Mouse (Mus musculus) cerebellum, postnatal 4 days (tissue): ENCODE measurements around the gene Spata32.
"Not testable (repeated sequence)": the region's sequence is repeated elsewhere in the genome, so short reads cannot be mapped to it uniquely, and the experiment has no call there.

Source experiments
- DNase-seq, 2 experiments: peaks; one replicate each; pipeline ENCODE4 v3.0.0; 2022; ENCODE audit warnings: low spot score in 2 of 2, mixed read lengths in 1 of 2

Spata32 gene

DNA sequence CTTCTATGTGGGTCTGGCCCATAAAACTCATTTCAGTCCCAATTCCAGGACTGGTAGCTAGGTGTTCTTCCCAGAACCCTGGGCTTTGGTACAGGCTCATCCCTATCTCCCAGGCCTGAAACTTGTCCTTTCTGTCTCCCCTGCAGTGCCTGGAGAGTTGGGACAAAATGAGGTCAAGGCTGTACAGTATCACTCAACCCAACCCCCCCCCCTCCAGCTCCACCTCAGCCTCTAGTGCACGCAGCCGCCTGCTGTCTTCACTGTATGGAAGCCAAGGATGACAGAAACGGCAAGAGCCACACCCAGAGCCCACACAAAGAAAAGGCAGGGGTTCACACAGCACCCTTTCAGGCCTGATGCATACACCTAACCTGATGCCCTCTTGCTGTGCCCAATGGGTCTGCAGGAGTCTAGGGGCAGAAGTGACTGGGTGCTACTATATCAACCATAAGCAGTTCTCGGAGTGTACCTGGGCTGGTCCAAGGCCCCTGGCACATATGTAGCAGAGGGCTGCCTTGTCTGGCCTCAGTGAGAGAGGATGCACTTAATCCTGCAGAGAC lies 28.6 kb upstream of the Spata32 start:
- no peak for DNase-seq

DNA sequence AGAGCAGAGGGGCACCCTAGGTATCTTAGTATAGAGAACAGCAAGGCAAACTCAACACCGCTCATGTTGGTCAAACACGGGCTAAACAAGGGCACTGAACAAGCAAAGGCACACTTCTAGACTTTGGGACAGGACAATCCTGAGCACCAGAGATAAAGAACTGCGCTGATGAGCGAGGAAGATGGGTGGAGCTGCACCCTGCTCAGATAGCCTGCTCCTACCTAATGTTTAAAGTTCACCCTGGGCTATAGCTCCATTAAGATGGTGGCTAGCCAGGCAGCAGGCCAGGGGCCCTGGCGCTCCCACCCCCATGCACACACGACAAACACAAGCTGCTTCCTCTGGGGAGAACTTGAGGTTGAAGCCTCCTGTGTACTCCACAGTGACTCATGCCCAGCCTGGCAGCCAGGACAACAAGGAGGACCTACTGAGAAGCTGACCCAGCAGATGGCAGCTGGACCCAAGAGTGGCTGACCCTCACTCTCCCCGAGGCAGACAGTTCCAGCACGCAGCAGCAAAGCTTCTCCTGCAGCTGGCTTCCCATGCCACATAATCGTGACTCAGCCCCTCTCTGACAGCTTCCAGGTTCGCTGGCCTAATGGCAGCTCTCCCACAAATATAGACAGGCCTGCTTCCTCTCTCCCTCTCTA lies 28.0 kb upstream of the Spata32 start:
- no peak for DNase-seq

DNA sequence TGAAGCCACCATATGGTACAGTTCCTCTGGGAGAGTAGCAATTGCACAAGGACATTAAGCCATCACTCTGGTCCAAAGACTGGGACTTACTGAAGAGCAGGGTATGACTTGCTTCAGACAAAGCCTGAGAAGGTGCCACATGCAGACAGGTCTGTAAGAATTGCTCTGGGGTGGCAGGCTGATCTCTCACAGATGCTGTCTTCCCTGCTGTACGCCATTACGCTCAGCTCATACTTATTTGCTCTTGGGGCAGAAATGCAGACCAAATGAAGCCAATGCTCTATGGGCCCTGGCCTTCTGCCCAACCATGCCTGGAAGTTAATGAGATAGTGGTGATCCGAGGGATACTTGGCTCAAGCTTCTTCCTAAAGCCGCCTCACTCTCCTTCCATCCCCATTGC lies 26.6 kb upstream of the Spata32 start:
- DNase-seq: peak in 1 of 2 experiments; percentile 81

DNA sequence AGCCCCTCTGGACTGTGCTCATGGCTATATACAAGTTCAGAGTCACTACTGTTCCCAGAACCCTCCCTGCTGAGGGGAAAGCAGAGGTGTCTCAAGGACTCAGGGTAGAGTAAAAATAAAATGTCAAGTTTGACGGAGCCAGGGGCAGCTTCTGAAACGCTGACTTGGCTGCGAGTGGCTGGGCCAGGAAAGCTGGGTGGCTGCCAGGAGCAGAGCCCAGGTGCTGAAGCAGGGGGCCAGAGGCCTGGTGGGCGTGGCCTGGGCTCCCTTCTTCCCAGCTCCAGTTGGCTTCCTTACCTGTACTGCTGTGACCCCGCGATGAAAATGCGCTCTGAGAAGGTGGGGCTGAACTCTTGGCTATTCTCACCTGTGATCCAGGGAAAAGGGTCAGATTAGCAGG lies 22.5 kb upstream of the Spata32 start:
- no peak for DNase-seq

DNA sequence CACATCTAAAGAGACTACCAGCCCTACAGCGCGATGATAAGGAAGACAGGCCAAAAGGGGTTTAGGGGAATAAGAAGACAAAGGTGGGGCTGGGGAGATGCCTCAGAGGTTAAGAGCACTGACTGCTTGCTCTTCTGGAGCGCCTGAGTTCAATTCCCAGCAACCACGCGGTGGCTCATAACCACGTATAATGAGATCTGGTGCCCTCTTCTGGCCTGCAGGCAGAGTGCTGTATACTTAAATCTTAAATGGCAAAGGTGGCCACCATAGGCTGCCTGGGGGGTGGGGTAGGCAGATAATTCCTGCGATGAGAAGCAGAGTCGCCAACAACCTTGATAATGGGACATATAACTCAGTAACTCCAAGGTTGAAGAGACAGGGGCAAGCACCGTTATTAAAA lies 19.5 kb upstream of the Spata32 start:
- DNase-seq: no peak

DNA sequence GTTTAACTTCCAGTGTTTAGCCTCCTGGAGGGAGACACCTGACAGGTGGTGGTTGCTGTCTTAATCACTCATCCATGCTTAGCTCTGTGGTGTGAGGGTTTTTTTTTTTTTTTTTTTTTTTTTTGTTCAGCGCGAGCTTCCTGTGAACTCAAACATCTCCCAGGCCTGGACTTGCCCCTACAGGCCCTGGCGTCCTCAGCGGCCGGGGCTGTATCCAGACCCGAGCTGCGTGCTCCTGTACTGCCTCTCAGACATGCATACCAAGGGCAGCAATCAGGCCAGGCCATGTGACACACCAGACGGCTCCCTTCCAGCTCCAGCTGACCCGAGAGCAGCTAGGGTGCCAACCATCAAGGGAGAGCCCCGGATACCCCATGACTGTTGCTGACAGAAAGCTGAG lies 18.7 kb upstream of the Spata32 start:
- no peak for DNase-seq

DNA sequence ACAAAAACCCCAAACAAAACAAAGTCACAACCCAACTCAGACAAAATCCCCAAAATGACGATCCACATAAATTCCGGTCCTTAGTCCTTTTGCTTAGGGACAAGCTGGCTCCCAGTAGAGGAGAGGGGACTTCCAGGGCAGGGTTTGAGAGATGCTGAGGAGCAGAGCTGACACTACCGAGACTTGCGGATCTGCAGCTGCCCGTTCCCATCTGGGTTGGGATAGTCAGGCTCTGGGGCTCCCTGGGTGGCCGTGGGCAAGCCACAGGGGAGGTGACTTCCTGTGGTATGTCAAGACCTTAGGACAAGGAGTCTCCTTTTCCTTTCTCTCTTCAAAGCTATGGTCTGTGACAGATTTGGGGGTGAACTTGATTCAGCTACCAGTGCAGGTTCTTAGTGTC lies 18.2 kb upstream of the Spata32 start:
- no peak for DNase-seq

DNA sequence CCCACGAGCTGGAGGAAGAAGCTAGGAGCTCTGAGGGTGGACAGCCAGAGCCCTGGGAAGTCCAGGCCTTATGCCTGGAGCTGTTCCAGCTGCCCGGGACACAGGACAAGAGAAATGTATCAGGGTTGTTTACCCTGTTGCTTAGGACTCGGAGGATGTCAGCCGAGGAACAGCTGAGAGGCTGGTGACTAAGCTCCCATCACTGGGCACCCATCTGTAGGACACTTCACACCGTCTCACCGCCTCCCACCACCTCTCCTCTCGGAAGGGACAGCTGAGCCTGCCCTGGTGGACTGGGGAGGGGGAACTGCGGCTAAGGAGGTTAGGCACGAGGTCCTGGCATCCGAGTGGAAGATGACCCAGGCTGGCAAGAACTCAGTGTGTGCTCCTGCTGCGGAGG lies 17.5 kb upstream of the Spata32 start:
- DNase-seq: no peak

DNA sequence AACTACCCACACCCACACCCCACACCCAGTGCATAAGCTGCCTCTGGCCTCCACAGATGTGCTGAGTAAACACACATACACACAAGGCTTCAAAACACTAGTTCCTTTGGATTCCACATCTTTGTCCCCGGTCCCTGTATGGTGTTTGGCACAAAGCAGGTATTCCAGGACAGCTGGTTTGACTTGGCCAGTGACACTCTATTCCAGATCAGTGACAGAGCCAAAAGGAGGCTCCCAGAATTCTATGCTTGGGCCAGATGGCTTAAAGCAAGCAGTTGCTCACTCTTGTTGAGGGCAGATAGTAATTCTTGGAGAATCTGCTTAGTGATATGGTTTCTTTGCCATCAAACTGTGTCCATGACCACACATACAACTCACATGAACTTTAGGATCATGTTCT lies 16.2 kb upstream of the Spata32 start:
- no peak for DNase-seq

DNA sequence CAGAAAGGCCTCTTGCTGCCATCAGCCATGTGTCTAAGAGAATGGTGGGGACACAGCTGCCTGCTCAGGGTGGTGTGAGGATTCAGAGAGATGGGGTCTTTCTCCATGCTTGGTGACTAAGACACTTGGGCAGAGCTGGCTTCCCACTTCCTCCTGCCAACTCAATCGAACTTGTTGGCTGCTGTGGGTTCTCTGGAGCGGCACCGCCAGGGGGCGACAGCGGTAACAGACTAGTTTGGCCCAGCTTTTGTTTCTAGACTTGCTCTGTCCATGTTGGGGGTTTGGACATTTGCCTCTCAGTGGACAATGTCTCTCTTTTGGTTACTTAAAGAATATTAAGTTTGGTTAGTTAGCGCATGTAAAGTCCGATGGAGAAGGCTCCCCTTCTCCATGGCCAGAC lies 14.7 kb upstream of the Spata32 start:
- DNase-seq: peak; percentile 77 to 91

DNA sequence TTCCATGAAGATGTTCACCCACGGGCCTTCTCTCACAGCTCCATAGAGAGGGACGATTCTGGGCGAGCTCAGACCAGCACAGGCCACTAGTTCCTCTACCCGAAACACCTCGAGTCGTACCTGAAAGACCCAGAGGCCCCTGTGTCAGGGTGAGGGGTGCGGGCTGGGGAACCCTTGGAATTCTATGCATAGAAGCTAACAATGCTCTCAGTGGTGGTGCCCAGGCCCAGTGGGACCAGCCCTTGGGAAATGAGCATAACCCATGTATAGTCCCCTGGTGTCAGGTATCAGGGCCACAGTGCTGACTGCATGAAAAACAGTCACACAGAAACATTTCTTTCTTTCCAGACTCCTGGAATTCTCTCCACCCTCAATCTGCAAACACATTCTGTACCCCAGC lies 13.1 kb upstream of the Spata32 start:
- no peak for DNase-seq

DNA sequence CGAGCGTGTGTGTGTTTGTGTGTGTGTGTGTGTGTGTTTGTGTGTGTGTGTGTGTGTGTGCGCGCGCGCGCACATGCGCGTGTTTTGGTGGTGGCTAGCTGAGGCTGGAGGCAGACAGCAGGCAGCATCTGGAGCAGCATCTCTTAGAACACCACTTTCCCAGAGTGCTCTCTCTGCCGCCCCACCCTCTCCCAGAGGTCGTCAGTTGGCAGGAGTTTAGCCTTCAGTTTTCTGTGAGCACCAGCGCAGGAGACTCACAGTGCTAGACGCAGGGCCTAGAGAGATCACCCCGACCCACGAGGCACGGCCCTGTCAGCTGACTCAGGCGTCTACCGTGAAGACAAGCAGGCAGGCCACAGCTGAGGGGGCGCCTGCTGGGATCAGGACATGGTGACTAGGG lies 12.4 kb upstream of the Spata32 start:
- no peak for DNase-seq

DNA sequence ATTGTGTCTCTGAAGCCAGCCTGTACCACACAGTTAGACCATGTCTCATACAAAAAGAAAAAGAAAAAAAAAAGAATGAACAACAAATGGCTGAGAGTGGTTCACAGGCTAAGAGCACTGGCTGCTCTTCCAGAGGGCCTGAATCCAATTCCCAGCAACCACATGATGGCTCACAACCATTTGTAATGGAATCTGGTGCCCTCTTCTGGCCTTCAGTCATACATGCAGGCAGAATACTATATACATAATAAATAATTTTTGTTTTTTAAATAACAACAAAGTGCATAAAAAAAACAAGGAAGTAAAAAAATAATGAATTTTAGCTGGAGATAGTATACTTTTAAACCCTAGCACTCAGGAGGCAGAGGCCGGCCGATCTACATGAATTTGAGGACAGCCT lies 11.4 kb upstream of the Spata32 start:
- DNase-seq: no peak

DNA sequence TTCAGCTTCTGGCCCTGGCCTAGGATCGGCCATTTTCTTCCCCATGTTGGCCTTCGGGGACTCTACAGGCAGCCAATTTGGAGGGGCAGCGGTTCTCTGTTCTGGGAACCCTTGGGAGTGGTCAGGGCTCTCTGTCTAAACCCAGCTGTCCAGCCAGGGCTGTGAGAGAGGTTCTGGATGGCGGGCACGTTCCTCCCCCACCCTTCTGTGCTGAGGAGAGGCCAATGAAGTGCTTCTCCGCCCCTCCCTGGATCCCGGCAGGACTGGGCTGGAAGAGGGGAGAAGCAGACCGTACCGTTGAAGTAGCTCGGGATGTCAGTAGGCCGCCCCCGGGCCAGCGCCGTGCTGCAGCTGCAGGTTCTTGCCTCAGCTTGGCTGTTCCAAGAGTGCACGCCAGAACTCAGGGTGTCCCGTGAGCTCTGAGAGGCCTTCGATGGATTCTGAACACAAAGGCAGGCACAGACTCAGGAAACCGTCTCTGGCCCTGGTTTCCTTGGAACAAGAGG lies 5.8 kb upstream of the Spata32 start:
- DNase-seq: no peak

DNA sequence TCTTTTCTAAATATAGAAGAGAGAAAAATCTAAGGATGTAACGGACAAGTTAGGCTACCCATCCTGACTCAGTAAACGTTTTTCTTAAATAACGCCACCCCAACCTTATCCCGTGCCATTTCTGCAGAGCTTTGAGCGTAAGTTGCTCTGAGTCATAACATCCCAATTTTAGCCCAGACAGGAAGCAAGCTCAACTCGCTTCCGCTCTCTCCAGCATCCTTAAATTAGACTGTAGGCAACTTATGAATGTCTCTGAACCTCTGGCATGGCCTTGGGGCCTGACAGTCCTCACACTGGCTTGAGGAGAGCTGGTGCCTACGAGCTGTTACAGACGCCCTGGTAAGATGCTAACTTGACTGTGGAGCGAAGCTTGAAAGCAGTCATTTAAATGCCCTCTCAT lies 5.2 kb upstream of the Spata32 start:
- DNase-seq: no peak

DNA sequence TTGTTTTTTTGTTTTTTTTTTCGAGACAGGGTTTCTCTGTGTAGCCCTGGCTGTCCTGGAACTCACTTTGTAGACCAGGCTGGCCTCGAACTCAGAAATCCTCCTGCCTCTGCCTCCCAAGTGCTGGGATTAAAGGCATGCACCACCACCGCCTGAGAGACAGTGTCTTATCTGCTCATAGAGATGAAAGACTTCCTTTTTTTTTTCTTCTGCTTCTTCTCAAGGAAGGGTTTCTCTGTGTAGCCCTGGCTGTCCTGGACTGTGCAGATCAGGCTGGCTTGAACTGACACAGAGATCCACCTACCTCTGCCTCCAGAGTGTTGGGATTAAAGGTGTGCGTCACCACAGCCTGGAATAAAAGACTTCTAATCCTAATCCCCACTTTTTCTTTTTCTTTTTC lies 4.5 kb upstream of the Spata32 start:
- not testable (repeated sequence) for DNase-seq

DNA sequence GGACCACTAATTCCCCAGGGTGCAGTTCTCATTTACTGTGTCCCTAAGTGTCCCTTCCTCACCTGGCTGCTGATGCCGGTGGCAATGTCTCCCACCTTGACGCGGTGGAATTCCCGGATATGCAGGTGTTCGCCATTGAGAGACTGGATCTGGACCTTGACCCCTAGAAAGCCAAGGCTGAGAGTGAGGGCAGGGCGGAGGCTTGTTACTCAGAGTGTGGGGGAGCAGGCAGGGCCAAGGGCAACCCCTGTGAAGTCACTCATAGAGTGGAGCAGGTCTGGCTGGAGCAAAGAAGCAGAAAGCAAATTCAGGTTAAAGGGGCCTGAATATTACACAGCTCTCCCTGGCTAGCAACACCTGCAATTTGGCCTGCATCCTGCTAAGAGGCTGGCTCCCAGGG lies 3.2 kb upstream of the Spata32 start:
- DNase-seq: no peak

DNA sequence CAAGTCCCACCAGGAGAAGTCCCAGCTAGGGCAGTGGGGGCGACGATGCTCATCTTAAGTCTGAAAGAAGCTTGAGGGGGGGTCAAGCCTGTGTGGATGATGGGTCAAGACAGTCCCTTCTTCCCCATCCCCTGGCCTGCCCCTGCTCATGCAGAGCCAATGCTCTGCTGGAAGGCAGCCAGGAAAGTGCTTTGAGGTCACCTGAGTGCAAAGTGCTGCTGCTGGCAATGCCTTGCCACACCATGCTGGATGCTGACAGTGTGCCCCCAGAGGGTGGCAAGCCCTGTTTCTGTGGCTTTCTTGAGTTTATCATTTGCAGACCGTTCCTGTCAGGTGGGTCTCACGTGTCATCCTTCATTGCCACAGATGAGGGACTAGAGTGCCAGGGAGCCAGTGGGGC lies 1.8 kb upstream of the Spata32 start:
- DNase-seq: no peak

DNA sequence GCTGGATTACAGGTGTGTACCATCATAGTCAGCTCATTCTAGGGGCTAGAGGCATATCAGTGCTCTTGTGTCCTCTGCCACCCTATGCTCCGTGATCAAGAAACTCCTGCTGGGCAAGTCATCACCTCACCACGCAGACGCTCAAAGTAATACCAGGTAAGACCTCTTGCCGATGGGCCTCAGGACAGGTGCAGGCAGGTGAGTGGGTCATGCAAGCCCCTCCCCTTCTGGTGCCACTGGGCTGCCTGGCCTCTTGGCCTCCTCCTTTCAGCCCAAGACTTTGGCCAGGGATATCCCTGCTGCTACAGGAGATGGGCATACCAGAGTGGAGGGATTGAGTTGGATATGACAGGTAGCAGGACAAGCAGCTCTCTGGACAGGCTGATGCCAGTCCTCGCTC lies 1.0 kb upstream of the Spata32 start:
- DNase-seq: no peak

DNA sequence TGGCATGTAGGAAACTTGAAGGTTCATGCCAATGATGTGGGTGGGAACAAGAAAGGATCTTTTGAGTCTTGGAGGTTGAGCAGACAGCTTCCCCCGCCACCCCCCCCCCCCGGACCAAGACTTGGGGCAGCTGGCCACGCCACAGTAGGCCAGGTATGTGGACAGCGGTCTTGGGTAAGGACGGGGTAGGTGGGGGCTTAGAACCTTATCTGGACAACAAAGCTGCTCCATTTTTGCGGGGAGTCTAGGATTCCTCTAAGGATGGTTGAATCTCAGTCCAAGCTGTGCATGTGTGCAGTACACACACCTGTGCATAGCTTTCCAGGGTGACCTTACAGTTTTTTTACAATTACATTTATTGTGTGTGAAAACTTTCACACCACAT lies 277 bp upstream of the Spata32 start:
- DNase-seq: no peak

DNA sequence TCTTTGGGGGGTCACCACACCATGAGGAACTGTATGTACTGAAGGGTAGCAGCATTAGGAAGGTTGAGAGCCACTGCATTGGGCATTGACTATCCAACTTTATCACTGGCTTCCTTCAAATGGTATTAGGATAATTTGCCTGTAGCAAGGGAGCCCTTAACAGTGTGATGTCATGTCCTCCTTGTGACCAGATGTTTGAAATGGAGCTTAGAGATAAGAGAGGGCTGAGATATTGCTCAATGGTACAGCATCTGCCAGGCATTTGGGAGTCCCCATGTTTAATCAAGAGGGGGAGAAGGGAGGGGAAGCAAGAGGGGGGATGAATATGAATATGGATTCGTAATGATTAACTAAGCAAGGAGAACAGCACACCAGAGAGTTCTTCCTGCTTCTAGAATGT lies 2.9 kb downstream of the Spata32 start:
- DNase-seq: no peak

DNA sequence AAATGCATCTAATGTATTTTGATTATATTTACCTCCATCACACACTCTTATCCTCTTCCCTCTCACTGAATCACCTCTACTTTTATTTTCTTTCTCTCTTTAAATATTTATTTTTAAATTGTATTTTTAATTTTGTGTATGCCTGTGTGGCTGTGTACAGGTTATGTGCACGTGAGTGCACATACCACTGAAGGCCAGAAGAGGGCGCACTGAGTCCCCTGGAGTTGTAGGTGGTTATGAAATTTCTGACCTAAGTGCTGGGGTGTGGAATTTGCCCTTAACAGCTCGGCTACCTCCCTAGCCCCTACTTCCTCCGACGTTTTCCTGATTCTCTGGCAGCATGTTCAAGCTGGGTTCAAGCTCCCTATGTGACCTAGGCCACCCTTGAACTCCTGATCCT lies 4.5 kb downstream of the Spata32 start:
- no peak for DNase-seq

DNA sequence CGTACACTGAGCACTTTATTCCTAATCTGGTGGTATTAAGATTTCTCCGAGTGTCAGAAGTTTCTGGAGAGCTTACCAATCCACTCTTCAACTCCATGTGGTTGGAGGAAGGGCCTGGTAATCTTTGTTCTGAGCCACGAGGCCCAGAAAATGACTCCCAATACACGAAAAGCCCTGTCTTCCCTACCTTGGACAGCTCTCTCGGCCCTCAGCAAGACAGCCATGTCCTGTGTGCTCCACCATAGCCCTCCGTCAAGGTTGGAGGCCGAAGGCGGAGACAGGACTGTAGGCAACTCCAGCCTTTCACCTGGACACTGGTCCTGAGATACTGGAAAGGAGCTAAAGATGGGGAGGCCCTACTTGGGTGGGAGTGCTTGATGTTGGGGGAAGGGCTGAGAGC lies 7.9 kb downstream of the Spata32 start:
- no peak for DNase-seq

DNA sequence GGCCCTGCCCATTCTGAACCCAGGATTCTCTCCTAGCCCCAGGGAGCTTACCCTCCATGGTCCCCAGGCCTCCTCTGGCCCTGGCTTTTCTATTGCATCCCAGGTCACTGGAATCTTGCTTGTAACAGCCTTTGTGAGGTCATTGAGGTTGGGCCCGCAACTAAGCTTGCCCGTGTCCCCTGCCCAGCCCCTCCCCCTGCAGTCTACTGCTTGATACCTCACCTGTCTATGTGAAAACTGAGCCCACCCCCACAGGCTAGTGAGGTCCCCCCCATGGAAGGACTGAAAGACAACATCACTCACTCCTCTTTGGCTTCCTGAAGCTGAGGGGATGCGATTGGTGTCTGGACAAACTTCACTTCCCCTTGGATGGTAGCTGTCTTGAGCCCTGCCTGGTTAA lies 9.8 kb downstream of the Spata32 start, which contains the start of gene 1700023F06Rik:
Gene 1700023F06Rik, minus strand, starts transcription at position 101 of the 400 bp plus-strand sequence.
- no peak for DNase-seq
